Mouse (Mus musculus): ENCODE data around the gene Birc6. TPM values are rescaled to one million over a fixed set of nuclear protein-coding genes. Genes with fewer than 3 reads are reported as not detected.

Birc6 gene
- polyA plus RNA-seq (2015; fragmentation: Nextera tagmentation; extraction: Ambion mirVana) = 46.6 and 51.8 TPM in 2 replicates

DNA sequence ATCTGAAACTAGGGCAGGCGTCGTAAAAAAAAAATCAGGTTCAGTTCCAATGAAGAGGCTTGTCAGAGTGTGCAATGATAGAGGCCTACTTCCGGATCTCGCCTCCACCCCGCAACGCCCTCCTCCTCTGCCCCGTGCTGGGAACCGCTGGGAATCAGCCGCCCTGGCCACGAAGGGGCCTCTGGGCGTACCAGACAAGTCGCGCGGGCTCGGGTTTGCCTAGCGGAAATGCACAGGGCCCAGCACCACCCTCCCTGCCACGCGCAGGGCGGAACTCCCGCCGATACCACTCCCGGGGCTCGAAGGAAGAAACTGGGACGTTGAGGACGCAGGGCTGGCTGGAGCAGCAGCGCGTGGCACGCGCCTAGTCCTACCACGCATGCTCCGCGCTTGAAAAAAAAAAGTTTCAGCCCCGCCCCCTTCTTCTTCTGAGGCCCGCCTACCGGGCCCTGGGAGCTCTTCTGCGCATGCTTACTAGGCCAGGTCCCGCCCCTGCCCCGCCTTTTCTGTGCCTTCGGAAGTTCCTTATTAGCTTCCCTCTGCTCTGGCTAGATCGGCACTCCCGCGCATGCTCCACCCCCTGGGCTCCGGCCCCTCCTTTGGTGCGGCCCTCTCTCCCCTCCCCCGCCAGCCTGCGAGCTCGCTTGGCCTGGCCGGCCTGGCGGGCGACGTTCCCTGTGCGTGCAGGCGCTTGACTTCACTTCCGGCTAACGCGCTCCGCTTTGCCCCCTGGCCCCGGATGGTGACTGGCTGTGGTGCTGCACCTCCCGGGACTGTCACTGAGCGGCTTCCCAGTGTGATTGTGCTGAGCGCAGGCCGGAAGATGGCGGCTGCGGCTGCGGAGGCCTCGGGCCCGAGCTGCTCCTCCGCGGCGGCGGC lies at the start of gene Birc6:
Gene Birc6, plus strand, starts transcription at position 567 of the 879 bp plus-strand sequence.
- Histone ChIP-seq H3K4me2 (ENCODE audit: low read depth, low read length) (peak within 1 kb of the TSS; percentile 82), H3K4me3 (ENCODE audit: low read length) (peak within 1 kb of the TSS; percentile 86), H3K4me1 (ENCODE audit: control insufficient read depth, insufficient read depth, low read length) (peaks cover 19% of the 10 kb centered on the region), H3K36me3 (ENCODE audit: control insufficient read depth, insufficient read depth) (no peaks in the 10 kb centered on the region), H3K27ac (ENCODE audit: low read length) (peak within 1 kb of the TSS; percentile 99), H3K27me3 (ENCODE audit: control insufficient read depth, insufficient read depth, low read length) (no peaks in the 10 kb centered on the region), H3K9ac (ENCODE audit: low read length) (peak within 1 kb of the TSS; percentile 98), H3K9me3 (replicated peaks; ENCODE audit: control insufficient read depth, low read length) (no peaks in the 10 kb centered on the region)
- under 1% methylated on average over 71 of the region's 71 CpGs for WGBS
- peak; percentile 96 for ATAC-seq (replicated peaks; ENCODE audit: extremely low read depth, insufficient read depth, low FRiP score)

DNA sequence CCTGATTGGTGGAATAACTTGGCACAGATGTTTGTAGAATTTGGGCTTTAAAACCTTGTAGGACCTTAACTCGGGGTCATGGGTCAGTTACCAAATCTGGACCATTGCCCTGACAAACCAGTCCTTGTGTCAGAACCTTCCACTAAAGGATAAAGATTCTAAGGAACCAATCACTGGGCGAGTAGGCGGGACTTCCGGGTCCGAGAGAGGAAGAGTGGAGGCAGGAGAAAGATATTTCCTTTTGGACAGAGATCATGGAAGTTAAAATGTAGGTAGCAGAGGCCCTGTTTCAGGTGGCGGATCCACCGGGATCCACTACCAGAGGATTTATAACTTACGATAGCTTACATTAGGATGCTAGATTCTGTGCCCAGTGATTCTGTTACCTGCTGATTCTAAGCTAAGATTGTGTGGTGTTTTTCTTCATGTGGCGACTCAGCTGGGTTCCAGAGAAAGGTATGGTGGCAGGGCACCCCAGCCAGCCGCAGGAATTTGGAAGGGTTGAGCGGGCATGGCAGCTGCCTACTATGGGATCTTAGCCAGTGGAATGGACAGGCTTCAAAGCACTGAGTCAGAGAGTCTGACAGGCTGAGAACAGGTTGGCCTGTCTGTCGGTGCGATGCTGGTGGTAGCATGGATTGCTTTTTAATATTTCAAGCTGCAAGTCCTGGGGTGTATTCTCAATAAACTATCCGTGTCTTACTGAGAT lies 47.6 kb upstream of the Birc6 start:
- 79% methylated on average over 14 of the region's 14 CpGs for WGBS
- no peaks in the 10 kb centered on the region for H3K9me3 ChIP-seq (replicated peaks; ENCODE audit: control insufficient read depth, low read length)
- no peak overlapping the region for H3K27ac ChIP-seq (ENCODE audit: low read length)
- H3K27me3 ChIP-seq (ENCODE audit: control insufficient read depth, insufficient read depth, low read length) = no peaks in the 10 kb centered on the region
- no peak for ATAC-seq (replicated peaks; ENCODE audit: extremely low read depth, insufficient read depth, low FRiP score)
- no peak overlapping the region for H3K9ac ChIP-seq (ENCODE audit: low read length)
- no peaks in the 10 kb centered on the region for H3K4me1 ChIP-seq (ENCODE audit: control insufficient read depth, insufficient read depth, low read length)
- H3K4me3 ChIP-seq (ENCODE audit: low read length) = no peak overlapping the region
- no peak overlapping the region for H3K4me2 ChIP-seq (ENCODE audit: low read depth, low read length)
- H3K36me3 ChIP-seq (ENCODE audit: control insufficient read depth, insufficient read depth) = no peaks in the 10 kb centered on the region

GRCm38 (mm10) chr17:74489024-74489900 lies 38.8 kb upstream of the Birc6 start, which contains the start of gene Yipf4:
TSS of gene Yipf4 (plus strand) at chr17:74489493.
- H3K27ac ChIP-seq (ENCODE audit: low read length) = peak within 1 kb of the TSS; percentile 90
- H3K4me1 ChIP-seq (ENCODE audit: control insufficient read depth, insufficient read depth, low read length) = peaks cover 5% of the 10 kb centered on the region
- peak; percentile 99 for ATAC-seq (replicated peaks; ENCODE audit: extremely low read depth, insufficient read depth, low FRiP score)
- peak within 1 kb of the TSS; percentile 73 for H3K4me2 ChIP-seq (ENCODE audit: low read depth, low read length)
- H3K4me3 ChIP-seq (ENCODE audit: low read length) = peak within 1 kb of the TSS; percentile 98
- no peaks in the 10 kb centered on the region for H3K27me3 ChIP-seq (ENCODE audit: control insufficient read depth, insufficient read depth, low read length)
- 4% methylated on average over 58 of the region's 58 CpGs for WGBS
- H3K9ac ChIP-seq (ENCODE audit: low read length) = peak within 1 kb of the TSS; percentile 95
- peaks cover 11% of the 10 kb centered on the region for H3K36me3 ChIP-seq (ENCODE audit: control insufficient read depth, insufficient read depth)
- H3K9me3 ChIP-seq (replicated peaks; ENCODE audit: control insufficient read depth, low read length) = no peaks in the 10 kb centered on the region

GRCm38 (mm10) chr17:74489901-74490220 lies 38.2 kb upstream of the Birc6 start:
- ATAC-seq (replicated peaks; ENCODE audit: extremely low read depth, insufficient read depth, low FRiP score) = no peak
- 1% methylated on average over 12 of the region's 12 CpGs for WGBS
- H3K27ac ChIP-seq (ENCODE audit: low read length) = peak overlapping the region; percentile 90

GRCm38 (mm10) chr17:74491565-74491964 lies 36.5 kb upstream of the Birc6 start:
- H3K9ac ChIP-seq (ENCODE audit: low read length) = no peak overlapping the region
- WGBS = 94% methylated on average over 3 of the region's 3 CpGs
- H3K9me3 ChIP-seq (replicated peaks; ENCODE audit: control insufficient read depth, low read length) = no peaks in the 10 kb centered on the region
- ATAC-seq (replicated peaks; ENCODE audit: extremely low read depth, insufficient read depth, low FRiP score) = no peak
- no peaks in the 10 kb centered on the region for H3K27me3 ChIP-seq (ENCODE audit: control insufficient read depth, insufficient read depth, low read length)
- H3K4me2 ChIP-seq (ENCODE audit: low read depth, low read length) = no peak overlapping the region
- no peak overlapping the region for H3K27ac ChIP-seq (ENCODE audit: low read length)
- peaks cover 27% of the 10 kb centered on the region for H3K36me3 ChIP-seq (ENCODE audit: control insufficient read depth, insufficient read depth)
- H3K4me1 ChIP-seq (ENCODE audit: control insufficient read depth, insufficient read depth, low read length) = peaks cover 5% of the 10 kb centered on the region
- no peak overlapping the region for H3K4me3 ChIP-seq (ENCODE audit: low read length)

More at GRCm38 (mm10) chr17:74489901-74490220, 38.2 kb upstream of the Birc6 start:
- H3K4me3 ChIP-seq (ENCODE audit: low read length) = peak overlapping the region; percentile 98
- peaks cover 17% of the 10 kb centered on the region for H3K36me3 ChIP-seq (ENCODE audit: control insufficient read depth, insufficient read depth)
- peak overlapping the region; percentile 73 for H3K4me2 ChIP-seq (ENCODE audit: low read depth, low read length)
- no peaks in the 10 kb centered on the region for H3K27me3 ChIP-seq (ENCODE audit: control insufficient read depth, insufficient read depth, low read length)
- H3K9ac ChIP-seq (ENCODE audit: low read length) = peak overlapping the region; percentile 95
- peaks cover 5% of the 10 kb centered on the region for H3K4me1 ChIP-seq (ENCODE audit: control insufficient read depth, insufficient read depth, low read length)
- no peaks in the 10 kb centered on the region for H3K9me3 ChIP-seq (replicated peaks; ENCODE audit: control insufficient read depth, low read length)

DNA sequence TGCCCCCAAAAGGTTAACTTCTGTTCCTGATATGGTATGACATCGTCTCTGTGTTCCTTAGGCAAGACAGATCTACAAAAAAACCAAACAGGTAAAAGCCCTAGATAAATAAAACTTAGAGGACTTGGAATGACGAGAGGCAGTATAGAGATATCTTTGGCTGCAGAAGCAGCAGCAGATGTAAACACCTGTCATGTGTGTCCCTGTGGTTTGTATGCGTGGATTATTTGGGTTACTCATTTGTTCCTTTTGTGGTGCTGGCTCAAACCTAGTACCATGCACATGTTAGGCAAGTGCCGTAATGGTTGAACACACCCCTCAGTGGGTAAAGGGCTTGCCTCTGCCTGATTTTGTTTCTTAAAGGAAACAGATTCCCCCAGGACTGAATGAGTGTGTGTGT lies 27.9 kb upstream of the Birc6 start:
- Histone ChIP-seq H3K4me3 (ENCODE audit: low read length) (no peak overlapping the region), H3K9ac (ENCODE audit: low read length) (no peak overlapping the region), H3K4me2 (ENCODE audit: low read depth, low read length) (no peak overlapping the region), H3K36me3 (ENCODE audit: control insufficient read depth, insufficient read depth) (peaks cover 29% of the 10 kb centered on the region), H3K9me3 (replicated peaks; ENCODE audit: control insufficient read depth, low read length) (no peaks in the 10 kb centered on the region), H3K27me3 (ENCODE audit: control insufficient read depth, insufficient read depth, low read length) (no peaks in the 10 kb centered on the region), H3K27ac (ENCODE audit: low read length) (no peak overlapping the region), H3K4me1 (ENCODE audit: control insufficient read depth, insufficient read depth, low read length) (no peaks in the 10 kb centered on the region)
- WGBS = 82% methylated on average over 4 of the region's 4 CpGs
- no peak for ATAC-seq (replicated peaks; ENCODE audit: extremely low read depth, insufficient read depth, low FRiP score)

DNA sequence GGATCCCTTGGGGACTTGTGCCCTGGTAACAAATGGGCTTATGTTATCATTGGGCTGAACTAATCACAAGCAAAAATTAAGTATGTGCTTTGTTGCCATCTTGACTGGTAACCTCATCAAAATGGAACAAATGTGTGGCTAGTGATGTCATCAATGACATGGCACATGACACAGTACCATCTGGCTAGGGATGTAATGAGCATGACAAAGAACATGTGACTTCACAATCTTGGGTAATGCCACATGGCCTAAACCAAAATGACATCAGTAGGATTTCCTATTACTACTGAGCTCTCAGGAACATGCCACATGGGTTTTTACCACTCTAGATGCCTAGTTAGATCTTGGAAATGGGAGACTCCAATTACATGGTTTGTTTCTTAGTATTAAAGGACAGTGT lies 27.0 kb upstream of the Birc6 start:
- H3K4me2 ChIP-seq (ENCODE audit: low read depth, low read length) = no peak overlapping the region
- ATAC-seq (replicated peaks; ENCODE audit: extremely low read depth, insufficient read depth, low FRiP score) = no peak
- H3K9me3 ChIP-seq (replicated peaks; ENCODE audit: control insufficient read depth, low read length) = no peaks in the 10 kb centered on the region
- H3K4me3 ChIP-seq (ENCODE audit: low read length) = no peak overlapping the region
- H3K4me1 ChIP-seq (ENCODE audit: control insufficient read depth, insufficient read depth, low read length) = no peaks in the 10 kb centered on the region
- no peak overlapping the region for H3K27ac ChIP-seq (ENCODE audit: low read length)
- no peak overlapping the region for H3K9ac ChIP-seq (ENCODE audit: low read length)
- H3K36me3 ChIP-seq (ENCODE audit: control insufficient read depth, insufficient read depth) = peaks cover 23% of the 10 kb centered on the region
- no peaks in the 10 kb centered on the region for H3K27me3 ChIP-seq (ENCODE audit: control insufficient read depth, insufficient read depth, low read length)

DNA sequence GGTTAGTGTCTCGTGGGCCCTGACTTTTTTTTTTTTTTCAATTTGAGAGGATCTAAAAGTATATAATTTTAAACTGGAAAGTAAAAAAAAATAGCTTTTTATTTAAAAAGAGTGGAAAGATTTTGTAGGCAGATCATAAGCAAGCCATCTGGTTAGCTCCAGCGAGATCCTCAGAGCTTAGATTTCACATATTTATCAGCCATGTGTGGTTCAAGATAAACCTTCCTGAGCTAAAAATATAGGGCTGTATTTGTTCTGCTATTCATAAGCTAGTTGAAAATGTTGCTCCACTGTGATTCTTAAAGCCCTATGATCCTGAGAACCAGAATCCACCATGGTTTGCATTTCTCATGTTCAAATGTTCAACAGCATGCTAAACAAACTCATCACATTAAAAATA lies 20.2 kb upstream of the Birc6 start:
- H3K27ac ChIP-seq (ENCODE audit: low read length) = no peak overlapping the region
- H3K36me3 ChIP-seq (ENCODE audit: control insufficient read depth, insufficient read depth) = no peaks in the 10 kb centered on the region
- no peaks in the 10 kb centered on the region for H3K27me3 ChIP-seq (ENCODE audit: control insufficient read depth, insufficient read depth, low read length)
- no peak for ATAC-seq (replicated peaks; ENCODE audit: extremely low read depth, insufficient read depth, low FRiP score)
- H3K9me3 ChIP-seq (replicated peaks; ENCODE audit: control insufficient read depth, low read length) = no peaks in the 10 kb centered on the region
- WGBS = 28% methylated on average over 2 of the region's 2 CpGs
- H3K4me3 ChIP-seq (ENCODE audit: low read length) = no peak overlapping the region
- H3K4me1 ChIP-seq (ENCODE audit: control insufficient read depth, insufficient read depth, low read length) = peaks cover 7% of the 10 kb centered on the region; the same call in 1 of the 2 replicates
- H3K4me2 ChIP-seq (ENCODE audit: low read depth, low read length) = no peak overlapping the region
- H3K9ac ChIP-seq (ENCODE audit: low read length) = no peak overlapping the region
